Mouse (Mus musculus): ENCODE results near the gene Rnf166. TPM values are rescaled to one million over a fixed set of nuclear protein-coding genes. Genes with fewer than 3 reads are reported as not detected.

Gene Rnf166
- total RNA-seq, 2 experiments from 2014 or later: 21.8 to 24.1 TPM

Small RNA genes lying within 50 kb of the gene (microRNA-seq; reads per million reads assigned to microRNA genes)
- not detected for gene Gm24366

Other genes with a start within 250 kb of the Rnf166 start
- gene Zfpm1, start 193.9 kb downstream of the Rnf166 start, total RNA-seq (2021): 10 to 100 TPM in 1 of 2 experiments, 1 to 10 TPM in 1; 8.6 to 12.2 TPM
- 1 to 10 TPM in 1 of 2 experiments, under 1 TPM in 1; 0.66 to 1.3 TPM for gene Trhr2, start 115.3 kb downstream of the Rnf166 start, total RNA-seq (2021)
- gene Zc3h18, start 99.5 kb downstream of the Rnf166 start, total RNA-seq (2021): 10 to 100 TPM; 47.9 to 49.3 TPM
- gene Il17c, start 54.0 kb downstream of the Rnf166 start, total RNA-seq (2021): under 1 TPM in 1 of 2 experiments, not detected in 1; 0.52 TPM
- 10 to 100 TPM in 1 of 2 experiments, 1 to 10 TPM in 1; 8.8 to 10.1 TPM for gene Cyba, start 43.1 kb downstream of the Rnf166 start, total RNA-seq (2021)
- 10 to 100 TPM; 68.7 to 78.2 TPM for gene Mvd, start 32.6 kb downstream of the Rnf166 start, total RNA-seq (2021)
- gene Snai3, start 15.3 kb downstream of the Rnf166 start, total RNA-seq (2021): not detected
- 10 to 100 TPM; 46.2 to 49.4 TPM for gene Ctu2, start 79 bp upstream of the Rnf166 start, total RNA-seq (2021)
- gene Piezo1, start 75.3 kb upstream of the Rnf166 start, total RNA-seq (2021): 10 to 100 TPM; 19.9 to 20.6 TPM
- gene Cdt1, start 92.0 kb upstream of the Rnf166 start, total RNA-seq (2021): 1 to 10 TPM; 5.9 to 6.9 TPM
- gene Aprt, start 100.8 kb upstream of the Rnf166 start, total RNA-seq (2021): 100 to 1,000 TPM; 101 to 102 TPM
- gene Galns, start 135.4 kb upstream of the Rnf166 start, total RNA-seq (2021): 10 to 100 TPM; 10.3 to 10.7 TPM
- 10 to 100 TPM; 63.8 to 74.6 TPM for gene Trappc2l, start 135.6 kb upstream of the Rnf166 start, total RNA-seq (2021)
- not detected for gene Pabpn1l, start 146.7 kb upstream of the Rnf166 start, total RNA-seq (2021)
- gene Cbfa2t3, start 223.0 kb upstream of the Rnf166 start, total RNA-seq (2021): 10 to 100 TPM; 20.7 to 20.8 TPM

Measured in left cerebral cortex, postnatal 4 days (tissue).